Mouse (Mus musculus): ENCODE data around the gene H2al1d. TPM values are rescaled to one million over a fixed set of nuclear protein-coding genes. Genes with fewer than 3 reads are reported as not detected.
"Not testable (repeated sequence)": the region's sequence is repeated elsewhere in the genome, so short reads cannot be mapped to it uniquely, and the experiment has no call there.

The H2al1d gene
- not detected in 2 replicates for polyA plus RNA-seq (2015; fragmentation: Nextera tagmentation; extraction: Ambion mirVana)

- H3K4me1 ChIP-seq; H3K4me2 ChIP-seq; H3K9me3 ChIP-seq; H3K27ac ChIP-seq (replicated peaks); H3K4me3 ChIP-seq; H3K36me3 ChIP-seq; H3K27me3 ChIP-seq (replicated peaks); ATAC-seq (ENCODE audit: extremely low read depth, insufficient number of reproducible peaks, low FRiP score, low TSS enrichment); H3K9ac ChIP-seq: not testable (repeated sequence)
- WGBS, result no CpG with 5 or more reads among the region's 6 CpGs
Observed at GRCm38 (mm10) chrX:11308524-11308923, at the start of gene H2al1d. H2al1d (plus strand) TSS chrX:11308824.

- no peak for ATAC-seq (ENCODE audit: extremely low read depth, insufficient number of reproducible peaks, low FRiP score, low TSS enrichment)
- H3K4me3 ChIP-seq, result no peak overlapping the region
- H3K36me3 ChIP-seq, result no peaks in the 10 kb centered on the region
- no peak overlapping the region for H3K9ac ChIP-seq
- H3K4me1 ChIP-seq, result 0 out of 2 replicates have a peak, but pooled peaks cover 2% of the 10 kb centered on the region
- H3K27me3 ChIP-seq (replicated peaks), result peaks cover 34% of the 10 kb centered on the region
- no peak overlapping the region for H3K27ac ChIP-seq (replicated peaks)
- no peaks in the 10 kb centered on the region for H3K9me3 ChIP-seq
- no peak overlapping the region for H3K4me2 ChIP-seq
- WGBS, result 63% methylated on average over 7 of the region's 8 CpGs
Observed at GRCm38 (mm10) chrX:11264918-11265317, 43.7 kb upstream of the H2al1d start.

GRCm38 (mm10) chrX:11267791-11268190 lies 40.8 kb upstream of the H2al1d start:
- no peak overlapping the region for H3K9ac ChIP-seq
- no peak overlapping the region for H3K27ac ChIP-seq (replicated peaks)
- no peaks in the 10 kb centered on the region for H3K36me3 ChIP-seq
- 41% methylated on average over 7 of the region's 7 CpGs for WGBS
- peaks cover 31% of the 10 kb centered on the region for H3K27me3 ChIP-seq (replicated peaks)
- no peaks in the 10 kb centered on the region for H3K9me3 ChIP-seq
- 0 out of 2 replicates have a peak, but pooled peaks cover 2% of the 10 kb centered on the region for H3K4me1 ChIP-seq
- no peak overlapping the region for H3K4me3 ChIP-seq
- ATAC-seq (ENCODE audit: extremely low read depth, insufficient number of reproducible peaks, low FRiP score, low TSS enrichment), result no peak
- no peak overlapping the region for H3K4me2 ChIP-seq

GRCm38 (mm10) chrX:11269074-11269473 lies 39.5 kb upstream of the H2al1d start:
- Histone ChIP-seq H3K4me1 (0 out of 2 replicates have a peak, but pooled peaks cover 2% of the 10 kb centered on the region), H3K27ac (replicated peaks) (no peak overlapping the region), H3K4me3 (no peak overlapping the region), H3K27me3 (replicated peaks) (peaks cover 37% of the 10 kb centered on the region), H3K36me3 (no peaks in the 10 kb centered on the region), H3K4me2 (no peak overlapping the region), H3K9ac (no peak overlapping the region), H3K9me3 (no peaks in the 10 kb centered on the region)
- no peak for ATAC-seq (ENCODE audit: extremely low read depth, insufficient number of reproducible peaks, low FRiP score, low TSS enrichment)
- WGBS, result 72% methylated on average over 3 of the region's 3 CpGs

GRCm38 (mm10) chrX:11273190-11273589 lies 35.4 kb upstream of the H2al1d start:
- Histone ChIP-seq H3K9ac (no peak overlapping the region), H3K4me3 (no peak overlapping the region), H3K4me1 (no peaks in the 10 kb centered on the region), H3K27me3 (replicated peaks) (peaks cover 16% of the 10 kb centered on the region), H3K36me3 (no peaks in the 10 kb centered on the region), H3K27ac (replicated peaks) (no peak overlapping the region), H3K4me2 (no peak overlapping the region), H3K9me3 (no peaks in the 10 kb centered on the region)
- no peak for ATAC-seq (ENCODE audit: extremely low read depth, insufficient number of reproducible peaks, low FRiP score, low TSS enrichment)
- WGBS, result 65% methylated on average over 3 of the region's 3 CpGs

GRCm38 (mm10) chrX:11277083-11277482 lies 31.5 kb upstream of the H2al1d start:
- 66% methylated on average over 6 of the region's 6 CpGs for WGBS
- Histone ChIP-seq H3K36me3 (no peaks in the 10 kb centered on the region), H3K4me1 (no peaks in the 10 kb centered on the region), H3K4me3 (no peak overlapping the region), H3K4me2 (no peak overlapping the region), H3K9ac (no peak overlapping the region), H3K27me3 (replicated peaks) (peaks cover 11% of the 10 kb centered on the region; the same call in 1 of the 2 replicates), H3K27ac (replicated peaks) (no peak overlapping the region), H3K9me3 (no peaks in the 10 kb centered on the region)
- ATAC-seq (ENCODE audit: extremely low read depth, insufficient number of reproducible peaks, low FRiP score, low TSS enrichment), result no peak

- Histone ChIP-seq H3K27ac (replicated peaks) (no peak overlapping the region), H3K4me2 (no peak overlapping the region), H3K4me3 (no peak overlapping the region), H3K9ac (no peak overlapping the region), H3K9me3 (no peaks in the 10 kb centered on the region), H3K4me1 (no peaks in the 10 kb centered on the region), H3K36me3 (no peaks in the 10 kb centered on the region), H3K27me3 (replicated peaks) (peaks cover 4% of the 10 kb centered on the region; the same call in 1 of the 2 replicates)
- WGBS, result 57% methylated on average over 2 of the region's 2 CpGs
- no peak for ATAC-seq (ENCODE audit: extremely low read depth, insufficient number of reproducible peaks, low FRiP score, low TSS enrichment)
Observed at GRCm38 (mm10) chrX:11280741-11281140, 27.9 kb upstream of the H2al1d start.

GRCm38 (mm10) chrX:11288306-11288882 lies 20.2 kb upstream of the H2al1d start:
- Histone ChIP-seq H3K9me3 (no peaks in the 10 kb centered on the region), H3K4me3 (no peak overlapping the region), H3K36me3 (no peaks in the 10 kb centered on the region), H3K4me2 (no peak overlapping the region), H3K27ac (replicated peaks) (no peak overlapping the region), H3K27me3 (replicated peaks) (peaks cover 17% of the 10 kb centered on the region; the same call in 1 of the 2 replicates), H3K9ac (no peak overlapping the region), H3K4me1 (peaks cover 7% of the 10 kb centered on the region; the same call in 1 of the 2 replicates)
- WGBS, result 38% methylated on average over 14 of the region's 14 CpGs
- ATAC-seq (ENCODE audit: extremely low read depth, insufficient number of reproducible peaks, low FRiP score, low TSS enrichment), result no peak

- no peak for ATAC-seq (ENCODE audit: extremely low read depth, insufficient number of reproducible peaks, low FRiP score, low TSS enrichment)
- H3K36me3 ChIP-seq, result no peaks in the 10 kb centered on the region
- no peak overlapping the region for H3K4me3 ChIP-seq
- H3K9ac ChIP-seq, result no peak overlapping the region
- peaks cover 18% of the 10 kb centered on the region; the same call in 1 of the 2 replicates for H3K27me3 ChIP-seq (replicated peaks)
- peaks cover 7% of the 10 kb centered on the region; the same call in 1 of the 2 replicates for H3K4me1 ChIP-seq
- no peaks in the 10 kb centered on the region for H3K9me3 ChIP-seq
- no peak overlapping the region for H3K27ac ChIP-seq (replicated peaks)
- 63% methylated on average over 4 of the region's 4 CpGs for WGBS
- no peak overlapping the region for H3K4me2 ChIP-seq
Observed at GRCm38 (mm10) chrX:11289244-11289643, 19.4 kb upstream of the H2al1d start.

GRCm38 (mm10) chrX:11298957-11299356 lies 9.7 kb upstream of the H2al1d start, which contains the start of gene H2al1a:
H2al1a (plus strand) TSS chrX:11299257.
- WGBS, result no CpG with 5 or more reads among the region's 3 CpGs
- not testable (repeated sequence) for ATAC-seq (ENCODE audit: extremely low read depth, insufficient number of reproducible peaks, low FRiP score, low TSS enrichment); H3K4me1 ChIP-seq; H3K36me3 ChIP-seq; H3K4me3 ChIP-seq; H3K9me3 ChIP-seq; H3K27ac ChIP-seq (replicated peaks); H3K9ac ChIP-seq; H3K4me2 ChIP-seq; H3K27me3 ChIP-seq (replicated peaks)

- H3K36me3 ChIP-seq; H3K27ac ChIP-seq (replicated peaks); H3K9ac ChIP-seq; H3K9me3 ChIP-seq; H3K4me3 ChIP-seq; H3K4me2 ChIP-seq; H3K27me3 ChIP-seq (replicated peaks); ATAC-seq (ENCODE audit: extremely low read depth, insufficient number of reproducible peaks, low FRiP score, low TSS enrichment); H3K4me1 ChIP-seq: not testable (repeated sequence)
- WGBS, result 77% methylated on average over 1 of the region's 3 CpGs
Observed at GRCm38 (mm10) chrX:11302132-11302531, 6.5 kb upstream of the H2al1d start, which contains the start of gene H2al1b. H2al1b (plus strand) TSS chrX:11302432.

GRCm38 (mm10) chrX:11305355-11305754 lies 3.3 kb upstream of the H2al1d start, which contains the start of gene H2al1c:
H2al1c (plus strand) TSS chrX:11305655.
- H3K9ac ChIP-seq; H3K9me3 ChIP-seq; H3K4me2 ChIP-seq; H3K36me3 ChIP-seq; H3K4me3 ChIP-seq; H3K27me3 ChIP-seq (replicated peaks); H3K27ac ChIP-seq (replicated peaks); H3K4me1 ChIP-seq; ATAC-seq (ENCODE audit: extremely low read depth, insufficient number of reproducible peaks, low FRiP score, low TSS enrichment): not testable (repeated sequence)
- 83% methylated on average over 2 of the region's 6 CpGs for WGBS
